Mouse (Mus musculus): ENCODE results near the gene Lcn2. TPM values are rescaled to one million over a fixed set of nuclear protein-coding genes. Genes with fewer than 3 reads are reported as not detected.

Lcn2 gene
- polyA plus RNA-seq, 1 experiment from 2014 or later: 1.3 TPM

GRCm38 (mm10) chr2:32351471-32351961, 36.5 kb downstream of the Lcn2 start:
- Histone ChIP-seq H3K27ac (peak overlapping the region; percentile 97), H3K4me2 (replicated peaks) (peak overlapping the region; percentile 76), H3K27me3 (ENCODE audit: control insufficient read depth, insufficient read depth, low read length) (no peaks in the 10 kb centered on the region), H3K9me3 (ENCODE audit: control insufficient read depth, low read length) (no peaks in the 10 kb centered on the region), H3K4me1 (replicated peaks; ENCODE audit: control insufficient read depth, insufficient read depth, low read length) (peaks cover 24% of the 10 kb centered on the region), H3K9ac (peak overlapping the region; percentile 96), H3K4me3 (replicated peaks; ENCODE audit: low read length) (peak overlapping the region; percentile 89), H3K36me3 (replicated peaks; ENCODE audit: control insufficient read depth, insufficient read depth) (peaks cover 25% of the 10 kb centered on the region)
- no peak for DNase-seq (ENCODE audit: low spot score)
- no peak for ATAC-seq (ENCODE audit: low FRiP score)
- 39% methylated on average over 9 of the region's 9 CpGs for WGBS

GRCm38 (mm10) chr2:32350471-32351051, 37.5 kb downstream of the Lcn2 start:
- no peak for DNase-seq (ENCODE audit: low spot score)
- no peak overlapping the region for H3K27ac ChIP-seq
- no peak for ATAC-seq (ENCODE audit: low FRiP score)
- H3K36me3 ChIP-seq (replicated peaks; ENCODE audit: control insufficient read depth, insufficient read depth): peaks cover 27% of the 10 kb centered on the region
- WGBS: 50% methylated on average over 13 of the region's 13 CpGs
- H3K4me3 ChIP-seq (replicated peaks; ENCODE audit: low read length): no peak overlapping the region
- H3K9ac ChIP-seq: peak overlapping the region; percentile 96; the same call in 1 of the 2 replicates
- peak overlapping the region; percentile 76 for H3K4me2 ChIP-seq (replicated peaks)
- peaks cover 24% of the 10 kb centered on the region for H3K4me1 ChIP-seq (replicated peaks; ENCODE audit: control insufficient read depth, insufficient read depth, low read length)
- no peaks in the 10 kb centered on the region for H3K27me3 ChIP-seq (ENCODE audit: control insufficient read depth, insufficient read depth, low read length)
- H3K9me3 ChIP-seq (ENCODE audit: control insufficient read depth, low read length): no peaks in the 10 kb centered on the region

- Histone ChIP-seq H3K4me3 (replicated peaks; ENCODE audit: low read length) (no peak overlapping the region), H3K4me2 (replicated peaks) (peak overlapping the region; percentile 76; the same call in 1 of the 2 replicates), H3K9me3 (ENCODE audit: control insufficient read depth, low read length) (no peaks in the 10 kb centered on the region), H3K4me1 (replicated peaks; ENCODE audit: control insufficient read depth, insufficient read depth, low read length) (peaks cover 24% of the 10 kb centered on the region), H3K27me3 (ENCODE audit: control insufficient read depth, insufficient read depth, low read length) (no peaks in the 10 kb centered on the region), H3K36me3 (replicated peaks; ENCODE audit: control insufficient read depth, insufficient read depth) (peaks cover 27% of the 10 kb centered on the region), H3K27ac (no peak overlapping the region), H3K9ac (no peak overlapping the region)
- ATAC-seq (ENCODE audit: low FRiP score): no peak
- DNase-seq (ENCODE audit: low spot score): no peak
- 69% methylated on average over 8 of the region's 8 CpGs for WGBS
Observed at GRCm38 (mm10) chr2:32349625-32350255, 38.3 kb downstream of the Lcn2 start.

GRCm38 (mm10) chr2:32348311-32348710, 39.7 kb downstream of the Lcn2 start:
- WGBS: 83% methylated on average over 11 of the region's 11 CpGs
- H3K9ac ChIP-seq: no peak overlapping the region
- H3K36me3 ChIP-seq (replicated peaks; ENCODE audit: control insufficient read depth, insufficient read depth): peaks cover 31% of the 10 kb centered on the region
- no peak for DNase-seq (ENCODE audit: low spot score)
- H3K9me3 ChIP-seq (ENCODE audit: control insufficient read depth, low read length): no peaks in the 10 kb centered on the region
- no peak for ATAC-seq (ENCODE audit: low FRiP score)
- no peak overlapping the region for H3K27ac ChIP-seq
- H3K27me3 ChIP-seq (ENCODE audit: control insufficient read depth, insufficient read depth, low read length): no peaks in the 10 kb centered on the region
- no peak overlapping the region for H3K4me3 ChIP-seq (replicated peaks; ENCODE audit: low read length)
- no peak overlapping the region for H3K4me2 ChIP-seq (replicated peaks)
- H3K4me1 ChIP-seq (replicated peaks; ENCODE audit: control insufficient read depth, insufficient read depth, low read length): peaks cover 27% of the 10 kb centered on the region

- Histone ChIP-seq H3K4me2 (replicated peaks) (no peak overlapping the region), H3K4me3 (replicated peaks; ENCODE audit: low read length) (no peak overlapping the region), H3K9me3 (ENCODE audit: control insufficient read depth, low read length) (no peaks in the 10 kb centered on the region), H3K27me3 (ENCODE audit: control insufficient read depth, insufficient read depth, low read length) (no peaks in the 10 kb centered on the region), H3K4me1 (replicated peaks; ENCODE audit: control insufficient read depth, insufficient read depth, low read length) (peaks cover 30% of the 10 kb centered on the region), H3K36me3 (replicated peaks; ENCODE audit: control insufficient read depth, insufficient read depth) (peaks cover 31% of the 10 kb centered on the region), H3K27ac (no peak overlapping the region), H3K9ac (no peak overlapping the region)
- no peak for ATAC-seq (ENCODE audit: low FRiP score)
- DNase-seq (ENCODE audit: low spot score): no peak
- 80% methylated on average over 6 of the region's 6 CpGs for WGBS
Observed at GRCm38 (mm10) chr2:32347019-32347418, 41.0 kb downstream of the Lcn2 start.

- no peak overlapping the region for H3K27ac ChIP-seq
- H3K4me2 ChIP-seq (replicated peaks): no peak overlapping the region
- no peak overlapping the region for H3K4me3 ChIP-seq (replicated peaks; ENCODE audit: low read length)
- ATAC-seq (ENCODE audit: low FRiP score) (no peak), DNase-seq (ENCODE audit: low spot score) (no peak)
- H3K9ac ChIP-seq: no peak overlapping the region
- peaks cover 13% of the 10 kb centered on the region for H3K4me1 ChIP-seq (replicated peaks; ENCODE audit: control insufficient read depth, insufficient read depth, low read length)
- 68% methylated on average over 14 of the region's 14 CpGs for WGBS
- H3K9me3 ChIP-seq (ENCODE audit: control insufficient read depth, low read length): no peaks in the 10 kb centered on the region
- H3K27me3 ChIP-seq (ENCODE audit: control insufficient read depth, insufficient read depth, low read length): no peaks in the 10 kb centered on the region
- H3K36me3 ChIP-seq (replicated peaks; ENCODE audit: control insufficient read depth, insufficient read depth): peaks cover 34% of the 10 kb centered on the region
Observed at GRCm38 (mm10) chr2:32344598-32345321, 43.3 kb downstream of the Lcn2 start.

GRCm38 (mm10) chr2:32344056-32344455, 44.0 kb downstream of the Lcn2 start:
- H3K27me3 ChIP-seq (ENCODE audit: control insufficient read depth, insufficient read depth, low read length): no peaks in the 10 kb centered on the region
- H3K4me2 ChIP-seq (replicated peaks): no peak overlapping the region
- H3K9ac ChIP-seq: no peak overlapping the region
- ATAC-seq (ENCODE audit: low FRiP score) (no peak), DNase-seq (ENCODE audit: low spot score) (no peak)
- H3K4me1 ChIP-seq (replicated peaks; ENCODE audit: control insufficient read depth, insufficient read depth, low read length): peaks cover 13% of the 10 kb centered on the region
- H3K4me3 ChIP-seq (replicated peaks; ENCODE audit: low read length): no peak overlapping the region
- no peaks in the 10 kb centered on the region for H3K9me3 ChIP-seq (ENCODE audit: control insufficient read depth, low read length)
- peaks cover 37% of the 10 kb centered on the region for H3K36me3 ChIP-seq (replicated peaks; ENCODE audit: control insufficient read depth, insufficient read depth)
- H3K27ac ChIP-seq: no peak overlapping the region
- 67% methylated on average over 10 of the region's 10 CpGs for WGBS

- Histone ChIP-seq H3K9ac (no peak overlapping the region), H3K4me3 (replicated peaks; ENCODE audit: low read length) (no peak overlapping the region), H3K9me3 (ENCODE audit: control insufficient read depth, low read length) (no peaks in the 10 kb centered on the region), H3K4me2 (replicated peaks) (no peak overlapping the region), H3K36me3 (replicated peaks; ENCODE audit: control insufficient read depth, insufficient read depth) (peaks cover 37% of the 10 kb centered on the region), H3K27ac (no peak overlapping the region), H3K27me3 (ENCODE audit: control insufficient read depth, insufficient read depth, low read length) (no peaks in the 10 kb centered on the region), H3K4me1 (replicated peaks; ENCODE audit: control insufficient read depth, insufficient read depth, low read length) (peaks cover 13% of the 10 kb centered on the region)
- 95% methylated on average over 2 of the region's 2 CpGs for WGBS
- DNase-seq (ENCODE audit: low spot score): no peak
- ATAC-seq (ENCODE audit: low FRiP score): no peak
Observed at GRCm38 (mm10) chr2:32343351-32343671, 44.7 kb downstream of the Lcn2 start.

- ATAC-seq (ENCODE audit: low FRiP score): peak; percentile 54; the same call in 1 of the 2 replicates
- H3K36me3 ChIP-seq (replicated peaks; ENCODE audit: control insufficient read depth, insufficient read depth): peaks cover 37% of the 10 kb centered on the region
Observed at GRCm38 (mm10) chr2:32342539-32343350, 45.3 kb downstream of the Lcn2 start.

More at GRCm38 (mm10) chr2:32342539-32343350, 45.3 kb downstream of the Lcn2 start:
- WGBS: 69% methylated on average over 6 of the region's 6 CpGs
- no peak overlapping the region for H3K4me3 ChIP-seq (replicated peaks; ENCODE audit: low read length)
- no peak overlapping the region; the same call in 1 of the 2 replicates for H3K9ac ChIP-seq
- H3K27ac ChIP-seq: no peak overlapping the region
- no peak for DNase-seq (ENCODE audit: low spot score)
- no peaks in the 10 kb centered on the region for H3K9me3 ChIP-seq (ENCODE audit: control insufficient read depth, low read length)
- peaks cover 13% of the 10 kb centered on the region for H3K4me1 ChIP-seq (replicated peaks; ENCODE audit: control insufficient read depth, insufficient read depth, low read length)
- H3K27me3 ChIP-seq (ENCODE audit: control insufficient read depth, insufficient read depth, low read length): no peaks in the 10 kb centered on the region
- no peak overlapping the region for H3K4me2 ChIP-seq (replicated peaks)
